Mouse (Mus musculus) MEL (cell line): ENCODE data around the gene Ly6g6d. TPM values are rescaled to one million over a fixed set of nuclear protein-coding genes. Genes with fewer than 3 reads are reported as not detected.

Experiments used
- DNase-seq: peaks from one replicate; pipeline ENCODE4 v3.0.0; 2011; ENCODE audit warnings: low read depth, low spot score
- H3K27ac ChIP-seq: 2 replicates; pipeline ENCODE4 v1.5.1; 2012; ENCODE audit warnings: low read depth, mild to moderate bottlenecking, control low read depth, low read length, moderate library complexity; ENCODE audit not compliant: control insufficient read depth
- H3K27me3 ChIP-seq, 2 experiments: fragments of 150-350 bp in 1 of 2; sonication (generic) in 1 of 2; 2 replicates each; pipeline ENCODE4 v1.6.1; 2012; ENCODE audit warnings: low read length in 2 of 2, mild to moderate bottlenecking in 2 of 2, improper control_type of control experiment in 1 of 2, moderate library complexity in 1 of 2; ENCODE audit not compliant: insufficient read depth in 2 of 2, control insufficient read depth in 1 of 2
- H3K36me3 ChIP-seq, 2 experiments: 2 replicates each; pipeline ENCODE4 v1.6.1; 2012 to 2014; ENCODE audit warnings: low read length in 2 of 2, improper control_type of control experiment in 1 of 2, inconsistent platforms in 1 of 2, mild to moderate bottlenecking in 1 of 2; ENCODE audit not compliant: insufficient read depth in 2 of 2, control insufficient read depth in 1 of 2
- H3K4me1 ChIP-seq, 2 experiments: fragments of 150-350 bp in 1 of 2; sonication (generic) in 1 of 2; 2 replicates each; pipeline ENCODE4 v1.6.1; 2012; ENCODE audit warnings: low read length in 2 of 2, improper control_type of control experiment in 1 of 2, mild to moderate bottlenecking in 1 of 2; ENCODE audit not compliant: insufficient read depth in 2 of 2, control insufficient read depth in 1 of 2
- H3K4me3 ChIP-seq, 2 experiments: fragments of 150-350 bp in 1 of 2; sonication (generic) in 1 of 2; 2 replicates each; pipeline ENCODE4 v1.5.1; 2012; ENCODE audit warnings: low read depth in 2 of 2, low read length in 2 of 2, mild to moderate bottlenecking in 2 of 2, moderate library complexity in 2 of 2, control low read depth in 1 of 2, improper control_type of control experiment in 1 of 2; ENCODE audit not compliant: control insufficient read depth in 1 of 2, insufficient read depth in 1 of 2
- H3K79me2 ChIP-seq: 2 replicates; pipeline ENCODE4 v1.6.1; 2012; ENCODE audit warnings: mild to moderate bottlenecking, low read length, moderate library complexity; ENCODE audit not compliant: control insufficient read depth, poor library complexity, insufficient read depth
- H3K9ac ChIP-seq: 2 replicates; pipeline ENCODE4 v1.6.1; 2012; ENCODE audit warnings: low read depth, mild to moderate bottlenecking, control low read depth, low read length, moderate library complexity; ENCODE audit not compliant: control insufficient read depth, poor library complexity, severe bottlenecking
- H3K9me3 ChIP-seq: fragments of 150-350 bp; sonication (generic); replicated peaks from 2 replicates; pipeline ENCODE4 v1.6.1; 2012; ENCODE audit warnings: mild to moderate bottlenecking, low read length, improper control_type of control experiment, moderate library complexity; ENCODE audit not compliant: insufficient read depth
- BHLHE40 ChIP-seq: IDR thresholded peaks from 2 replicates; pipeline ENCODE4 v1.6.1; 2012; ENCODE audit warnings: low read depth, mild to moderate bottlenecking, inconsistent platforms, low read length, improper control_type of control experiment, borderline replicate concordance
- CHD1 ChIP-seq: IDR thresholded peaks from 2 replicates; pipeline ENCODE4 v1.6.1; 2012; ENCODE audit warnings: low read depth, mild to moderate bottlenecking, inconsistent platforms, low read length, improper control_type of control experiment
- CHD2 ChIP-seq: IDR thresholded peaks from 2 replicates; pipeline ENCODE4 v1.6.1; 2011; ENCODE audit warnings: low read length, improper control_type of control experiment
- E2F4 ChIP-seq: IDR thresholded peaks from 2 replicates; pipeline ENCODE4 v1.6.1; 2011; ENCODE audit warnings: low read depth, low read length, improper control_type of control experiment, borderline replicate concordance
- ELF1 ChIP-seq: IDR thresholded peaks from 2 replicates; pipeline ENCODE4 v1.6.1; 2014; ENCODE audit warnings: low read depth, mild to moderate bottlenecking, inconsistent platforms, low read length, improper control_type of control experiment, moderate library complexity
- EP300 ChIP-seq, 2 experiments: IDR thresholded peaks; 2 replicates each; pipeline ENCODE4 v1.6.1; 2011; ENCODE audit warnings: improper control_type of control experiment in 2 of 2, low read length in 2 of 2, low read depth in 1 of 2, mild to moderate bottlenecking in 1 of 2
- ETS1 ChIP-seq: IDR thresholded peaks from 2 replicates; pipeline ENCODE4 v1.6.1; 2012; ENCODE audit warnings: low read depth, mild to moderate bottlenecking, inconsistent platforms, low read length, improper control_type of control experiment, moderate library complexity
- GABPA ChIP-seq: IDR thresholded peaks from 2 replicates; pipeline ENCODE4 v1.6.1; 2012; ENCODE audit warnings: low read depth, mild to moderate bottlenecking, inconsistent platforms, low read length, improper control_type of control experiment, moderate library complexity
- GATA1 ChIP-seq: IDR thresholded peaks from 2 replicates; pipeline ENCODE4 v1.6.1; 2011; ENCODE audit warnings: low read depth, low read length, improper control_type of control experiment
- HCFC1 ChIP-seq: IDR thresholded peaks from 2 replicates; pipeline ENCODE4 v1.6.1; 2012; ENCODE audit warnings: low read depth, mild to moderate bottlenecking, inconsistent platforms, low read length, improper control_type of control experiment, moderate library complexity
- JUND ChIP-seq: IDR thresholded peaks from 2 replicates; pipeline ENCODE4 v1.6.1; 2011; ENCODE audit warnings: low read depth, mild to moderate bottlenecking, improper control_type of control experiment, low read length
- KAT2A ChIP-seq: conservative IDR thresholded peaks from 2 replicates; pipeline ENCODE4 v1.6.1; 2012; ENCODE audit warnings: low read depth, low read length, improper control_type of control experiment, inconsistent platforms
- MAFK ChIP-seq: IDR thresholded peaks from 2 replicates; pipeline ENCODE4 v1.6.1; 2011; ENCODE audit warnings: low read depth, mild to moderate bottlenecking, low read length, improper control_type of control experiment, borderline replicate concordance
- MAX ChIP-seq: IDR thresholded peaks from 2 replicates; pipeline ENCODE4 v1.6.1; 2011; ENCODE audit warnings: low read length, improper control_type of control experiment
- MXI1 ChIP-seq: IDR thresholded peaks from 2 replicates; pipeline ENCODE4 v1.6.1; 2011; ENCODE audit warnings: mild to moderate bottlenecking, low read depth, low read length, improper control_type of control experiment
- MYB ChIP-seq: IDR thresholded peaks from 2 replicates; pipeline ENCODE4 v1.6.1; 2011; ENCODE audit warnings: mild to moderate bottlenecking, low read depth, low read length, improper control_type of control experiment
- MYC ChIP-seq: IDR thresholded peaks from 2 replicates; pipeline ENCODE4 v1.6.1; 2011; ENCODE audit warnings: low read depth, mild to moderate bottlenecking, low read length, improper control_type of control experiment, moderate library complexity
- NELFE ChIP-seq: IDR thresholded peaks from 2 replicates; pipeline ENCODE4 v1.6.1; 2011; ENCODE audit warnings: low read depth, low read length, improper control_type of control experiment
- POLR2A ChIP-seq, 2 experiments: IDR thresholded peaks; 2 replicates each; pipeline ENCODE4 v1.6.1; 2011 to 2012; ENCODE audit warnings: low read length in 2 of 2, mild to moderate bottlenecking in 2 of 2, control low read depth in 1 of 2, improper control_type of control experiment in 1 of 2, low read depth in 1 of 2, moderate library complexity in 1 of 2; ENCODE audit not compliant: control insufficient read depth in 1 of 2, insufficient read depth in 1 of 2, poor library complexity in 1 of 2
- POLR2AphosphoS2 ChIP-seq: IDR thresholded peaks from 2 replicates; pipeline ENCODE4 v1.6.1; 2011; ENCODE audit warnings: low read length, improper control_type of control experiment
- SIN3A ChIP-seq: IDR thresholded peaks from 2 replicates; pipeline ENCODE4 v1.6.1; 2012; ENCODE audit warnings: low read length, improper control_type of control experiment, inconsistent platforms
- TBP ChIP-seq: IDR thresholded peaks from 2 replicates; pipeline ENCODE4 v1.8.0; 2011; ENCODE audit warnings: low read depth, low read length, improper control_type of control experiment
- TCF12 ChIP-seq: IDR thresholded peaks from 2 replicates; pipeline ENCODE4 v1.6.1; 2014; ENCODE audit warnings: low read depth, mild to moderate bottlenecking, inconsistent platforms, low read length, improper control_type of control experiment, moderate library complexity
- UBTF ChIP-seq: IDR thresholded peaks from 2 replicates; pipeline ENCODE4 v1.6.1; 2012; ENCODE audit warnings: low read depth, mild to moderate bottlenecking, inconsistent platforms, low read length, improper control_type of control experiment, moderate library complexity, borderline replicate concordance; ENCODE audit not compliant: insufficient read depth
- USF2 ChIP-seq, 2 experiments: IDR thresholded peaks; 2 replicates each; pipeline ENCODE4 v1.6.1; 2011 to 2012; ENCODE audit warnings: improper control_type of control experiment in 2 of 2, low read length in 2 of 2, borderline replicate concordance in 1 of 2, inconsistent platforms in 1 of 2, low read depth in 1 of 2, mild to moderate bottlenecking in 1 of 2; ENCODE audit not compliant: insufficient read depth in 1 of 2
- ZC3H11A ChIP-seq: IDR thresholded peaks from 2 replicates; pipeline ENCODE4 v1.6.1; 2012; ENCODE audit warnings: low read depth, mild to moderate bottlenecking, inconsistent platforms, low read length, improper control_type of control experiment
- ZMIZ1 ChIP-seq: IDR thresholded peaks from 2 replicates; pipeline ENCODE4 v1.6.1; 2012; ENCODE audit warnings: low read depth, mild to moderate bottlenecking, inconsistent platforms, low read length, improper control_type of control experiment, moderate library complexity
- ZNF384 ChIP-seq: IDR thresholded peaks from 2 replicates; pipeline ENCODE4 v1.6.1; 2012; ENCODE audit warnings: low read depth, mild to moderate bottlenecking, inconsistent platforms, low read length, improper control_type of control experiment
- polyA plus RNA-seq, 2 experiments: library from polyadenylated mRNA; stranded (reverse) in 1 of 2; unstranded in 1 of 2; fragments of >175 nt in 1 of 2; fragments of >200 nt in 1 of 2; gene quantifications; 2 replicates each; pipeline versions ENCODE4 v1.2.1 to v1.2.4; 2012; ENCODE audit warnings: low replicate concordance in 2 of 2, low read depth in 1 of 2; ENCODE audit not compliant: insufficient read length in 2 of 2, insufficient read depth in 1 of 2, missing spikeins in 1 of 2
- total RNA-seq: library from RNA; depleted of rRNA; stranded (reverse); fragments of 300-350 nt; gene quantifications from 2 replicates; pipeline ENCODE4 v1.2.3, GENCODE M21; 2012

The Ly6g6d gene
- total and polyA plus RNA-seq, 3 experiments = 4.4 to 5.5 TPM; not detected in 1

DNA sequence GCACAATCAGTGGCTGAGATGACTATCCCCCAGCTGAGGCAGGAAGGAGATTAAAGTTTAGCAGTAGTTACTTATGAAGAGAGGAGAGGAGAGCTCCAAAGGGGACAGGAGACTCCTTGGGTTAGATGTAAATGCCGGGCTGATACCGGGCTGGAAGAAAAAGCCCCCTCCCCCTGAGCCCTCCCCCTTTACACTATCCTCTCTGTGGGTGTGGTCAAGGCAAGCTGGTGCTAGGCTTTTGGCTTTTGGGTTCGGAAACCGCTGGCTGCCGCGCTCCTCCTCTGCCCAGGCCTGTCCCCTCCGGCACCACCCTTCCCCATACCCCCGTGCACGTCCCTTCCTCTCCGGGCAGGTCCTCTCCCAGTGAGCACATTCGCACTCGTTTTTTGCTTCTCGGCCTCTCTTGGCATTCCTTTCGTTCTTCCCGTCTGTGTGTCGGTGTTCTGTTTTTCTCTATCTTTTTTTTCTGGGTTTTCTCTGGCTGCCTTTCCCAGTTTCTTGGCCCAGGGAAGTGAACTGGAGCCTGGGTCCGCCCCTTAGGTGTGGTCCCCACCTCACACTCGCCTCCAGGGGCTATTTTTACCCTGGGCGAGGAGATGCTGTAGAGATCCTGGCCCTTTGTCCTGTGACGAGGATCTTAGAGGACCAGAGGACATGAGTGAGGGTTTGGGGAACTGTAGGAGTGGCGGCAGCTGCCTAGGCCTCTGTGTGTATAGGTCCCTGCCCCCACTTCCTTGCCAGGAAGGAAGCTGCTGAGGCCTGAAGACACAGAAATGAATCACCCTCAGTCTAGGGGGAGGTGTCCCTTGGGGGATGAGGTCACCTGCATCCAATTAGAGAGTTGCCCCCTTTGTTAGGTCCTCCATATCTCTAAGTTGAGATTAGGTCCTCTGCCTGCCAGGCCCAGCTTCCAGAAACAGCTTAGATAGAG lies 26.4 kb downstream of the Ly6g6d start:
- DNase-seq = peak; percentile 98
- peaks cover 0 to 26% of the 10 kb centered on the region in 2 experiments; a peak in 2 of 4 replicates for H3K4me1 ChIP-seq
- TF ChIP-seq E2F4 (0 out of 2 replicates have a peak, but pooled peaks have one; percentile 28), ETS1 (peak; percentile 98), USF2 (IDR thresholded peaks at IDR 0.05; ENCODE audit: borderline replicate concordance in 1 of 2, insufficient read depth in 1 of 2, low read depth in 1 of 2, low read length in 2 of 2) (no peak), MYC (peak; percentile 60; the same call in 1 of the 2 replicates), MXI1 (peak; percentile 62; the same call in 1 of the 2 replicates), CHD1 (peak; percentile 96), TBP (peak; percentile 90), JUND (peak; percentile 67; the same call in 1 of the 2 replicates), KAT2A (peak; percentile 28; the same call in 1 of the 2 replicates), GATA1 (peak; percentile 67), ZNF384 (peak; percentile 74), CHD2 (no peak), HCFC1 (peak; percentile 78), ELF1 (peak; percentile 55), NELFE (peak; percentile 87), MAFK (0 out of 2 replicates have a peak, but pooled peaks have one; percentile 54), EP300 (IDR thresholded peaks at IDR 0.05; ENCODE audit: low read depth in 1 of 2, low read length in 2 of 2) (peak; percentile 10 to 60; a peak in 2 of 4 replicates), MAX (no peak), POLR2A (IDR thresholded peaks at IDR 0.05; ENCODE audit: control insufficient read depth in 1 of 2, insufficient read depth in 1 of 2, low read depth in 1 of 2, low read length in 2 of 2, poor library complexity in 1 of 2) (peak; percentile 74 to 80), BHLHE40 (no peak; the same call in 1 of the 2 replicates), TCF12 (no peak; the same call in 1 of the 2 replicates), POLR2AphosphoS2 (no peak; the same call in 1 of the 2 replicates), ZMIZ1 (peak; percentile 82), UBTF (no peak), SIN3A (peak; percentile 87), GABPA (0 out of 2 replicates have a peak, but pooled peaks have one; percentile 27), ZC3H11A (0 out of 2 replicates have a peak, but pooled peaks have one; percentile 16), MYB (0 out of 2 replicates have a peak, but pooled peaks have one; percentile 16)

More for the DNA sequence above, 26.4 kb downstream of the Ly6g6d start:
- H3K27ac ChIP-seq = peak overlapping the region; percentile 97
- peak overlapping the region; percentile 90 for H3K9ac ChIP-seq
- no peaks in the 10 kb centered on the region for H3K9me3 ChIP-seq
- no peaks in the 10 kb centered on the region for H3K27me3 ChIP-seq
- H3K36me3 ChIP-seq = peaks cover 8 to 27% of the 10 kb centered on the region in 2 experiments
- peak overlapping the region; percentile 76 to 87 for H3K4me3 ChIP-seq
- H3K79me2 ChIP-seq = peaks cover 42% of the 10 kb centered on the region
